Mouse (Mus musculus): ENCODE measurements around the gene Dnase2a.

DNA sequence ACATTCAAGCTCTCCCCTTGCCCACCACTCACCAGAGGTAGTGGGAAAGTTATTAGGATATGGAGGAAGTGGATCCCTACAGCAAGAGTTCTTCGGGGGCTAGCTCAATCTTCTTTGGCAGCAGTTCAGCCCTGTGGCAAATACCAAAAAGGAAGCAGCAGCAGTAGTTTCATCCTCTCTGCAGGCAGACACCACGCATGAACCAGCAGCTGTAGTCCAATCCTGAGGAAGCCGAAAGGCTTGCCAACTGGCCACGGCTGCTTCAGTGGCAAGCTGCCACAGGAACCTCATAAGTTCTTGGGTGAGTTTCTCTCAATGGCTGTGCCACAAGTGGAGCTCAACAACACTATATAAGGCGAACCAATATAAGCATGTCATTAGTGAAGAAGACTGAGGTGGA, 12.4 kb upstream of the Dnase2a start:
- TF ChIP-seq CTCF (IDR thresholded peaks at IDR 0.05; ENCODE audit: control insufficient read depth, insufficient read depth, insufficient read length) (no peak), CEBPB (IDR thresholded peaks at IDR 0.05; ENCODE audit: low read depth) (no peak), MYOD1 (IDR thresholded peaks at IDR 0.05; ENCODE audit: control insufficient read depth, insufficient read length, low read depth) (no peak), MAX (IDR thresholded peaks at IDR 0.05) (no peak), USF1 (IDR thresholded peaks at IDR 0.05; ENCODE audit: low read depth) (no peak)
